Mouse (Mus musculus) urinary bladder, adult 18-20 months (tissue): ENCODE measurements around the gene Taf11.

Experiments used
- DNase-seq, 2 experiments: peaks; one replicate each; pipeline ENCODE4 v3.0.0; 2022; ENCODE audit warnings: low spot score in 2 of 2, mixed read lengths in 2 of 2

Taf11 gene

DNA sequence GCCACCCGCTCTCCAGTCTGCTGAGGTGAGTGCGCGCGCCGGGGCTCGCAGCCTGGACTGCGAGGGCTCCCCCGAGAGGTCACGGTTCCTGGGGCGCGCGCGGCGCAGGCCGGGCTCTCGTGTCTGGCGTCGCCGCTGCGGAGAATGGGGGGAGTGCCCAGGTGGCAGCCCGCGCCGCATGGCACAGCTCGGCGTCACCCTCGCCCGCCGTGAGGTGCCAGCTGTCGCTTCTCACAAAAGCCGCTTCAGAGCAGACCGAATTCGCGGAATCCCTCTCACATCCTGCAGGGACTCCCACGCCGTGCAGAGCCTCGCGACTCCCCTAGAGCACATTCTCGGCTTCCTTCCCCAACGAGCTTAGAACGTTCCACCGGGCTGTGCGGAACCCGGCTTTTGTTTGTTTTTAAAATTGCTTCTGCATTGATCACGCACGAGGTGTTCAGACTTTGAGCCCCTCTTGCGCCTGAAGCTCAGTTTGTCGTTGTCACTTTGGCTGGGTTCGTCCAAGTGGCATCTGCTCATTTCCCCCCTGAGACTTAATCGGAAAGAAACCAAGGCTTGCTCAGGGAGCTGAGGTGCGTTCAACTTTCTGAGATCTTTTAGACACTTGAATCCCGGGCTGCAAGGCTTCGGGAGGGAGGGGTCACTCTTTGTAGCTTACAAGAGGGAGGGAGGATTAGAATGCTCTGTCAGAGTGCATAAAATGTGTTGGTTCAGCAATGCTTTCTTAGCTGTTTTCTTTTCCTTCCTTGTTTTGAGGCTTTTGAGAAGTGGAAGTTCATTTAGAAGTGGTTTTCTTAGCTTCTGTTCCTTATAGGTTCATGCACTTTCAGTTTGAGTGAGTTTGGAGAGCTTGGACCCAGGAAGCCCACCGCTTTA lies at the start of gene Taf11:
TSS of gene Taf11 (minus strand) at position 223 of the 879 bp plus-strand sequence.
- DNase-seq, result peak in 1 of 2 experiments; percentile 35

- DNase-seq, result no peak
Measured at GRCm38 (mm10) chr17:27957649-27958048, 48.0 kb upstream of the Taf11 start.

DNA sequence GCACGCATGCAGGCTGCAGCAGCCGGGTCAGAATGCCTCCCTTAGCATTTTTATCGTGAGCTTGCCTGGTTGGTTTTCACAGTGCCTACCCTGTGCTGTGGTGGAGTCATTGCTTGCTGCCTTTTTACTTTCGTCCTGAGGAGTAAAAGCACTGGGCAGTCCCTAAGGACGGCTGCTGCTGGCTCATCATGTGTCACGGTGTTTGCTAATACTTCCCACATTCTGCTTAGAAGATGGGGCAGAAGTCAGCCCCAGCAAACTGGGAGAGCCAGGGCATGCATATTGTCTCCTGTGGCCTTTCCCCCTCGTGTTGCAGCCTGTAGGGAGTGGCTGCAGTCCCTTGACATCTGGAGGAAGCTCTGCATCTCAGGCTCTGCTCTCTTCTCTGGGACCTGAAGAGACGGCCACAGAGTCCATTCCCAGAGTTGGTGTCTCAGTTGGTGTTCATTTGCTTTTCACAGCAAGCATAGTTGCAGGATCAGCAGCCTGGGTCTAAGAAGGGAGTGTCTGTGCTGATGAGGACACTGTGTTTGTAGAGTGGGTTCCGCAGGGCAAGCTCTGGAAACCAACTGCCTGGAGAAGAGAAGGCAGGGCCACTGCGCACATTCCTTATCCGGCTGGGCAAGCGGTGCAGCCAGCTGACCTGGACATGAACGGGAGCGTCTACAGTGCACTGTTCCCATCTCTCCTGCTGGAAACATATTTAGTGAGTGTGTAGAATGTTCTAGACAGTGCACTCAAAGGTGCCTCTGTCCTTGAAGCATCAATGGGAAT lies 45.2 kb upstream of the Taf11 start:
- no peak for DNase-seq

- no peak for DNase-seq
Measured at GRCm38 (mm10) chr17:27953136-27953535, 43.5 kb upstream of the Taf11 start.

GRCm38 (mm10) chr17:27947155-27947554 lies 37.5 kb upstream of the Taf11 start:
- DNase-seq, result no peak

GRCm38 (mm10) chr17:27946371-27946770 lies 36.7 kb upstream of the Taf11 start:
- no peak for DNase-seq

DNA sequence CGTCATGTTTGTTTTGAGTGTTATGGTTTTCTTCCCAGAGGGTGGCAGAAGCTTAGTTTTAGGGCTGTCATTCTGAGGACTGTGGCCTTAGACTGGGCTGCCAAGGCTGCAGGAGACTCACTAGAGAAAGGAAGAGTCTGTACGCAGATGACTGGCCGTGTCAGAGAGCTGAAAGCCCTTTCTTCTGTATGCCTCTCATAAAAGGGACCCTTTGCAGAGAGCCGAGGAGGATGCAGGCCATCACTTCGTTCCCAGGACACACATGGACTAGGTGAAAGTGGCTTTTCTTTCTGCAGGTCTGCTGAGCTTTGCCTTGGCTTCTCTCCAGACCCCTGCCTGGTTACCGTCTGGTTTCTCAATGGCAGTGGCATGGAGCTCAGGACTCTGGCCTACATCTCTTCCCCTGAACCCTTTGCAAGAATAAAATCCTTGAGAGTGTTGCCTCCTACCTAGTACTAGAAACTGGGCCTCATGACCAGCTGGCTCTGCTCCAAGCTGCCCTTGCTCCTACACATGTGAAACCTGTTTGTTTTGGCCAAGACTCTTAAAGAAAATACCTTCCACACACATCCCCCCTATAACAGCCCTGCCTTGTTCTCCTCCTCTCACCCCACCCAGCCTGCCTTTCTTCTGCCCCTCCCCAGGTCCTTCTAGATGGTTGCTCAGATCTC lies 36.0 kb upstream of the Taf11 start:
- peak; percentile 55 to 70 for DNase-seq

DNA sequence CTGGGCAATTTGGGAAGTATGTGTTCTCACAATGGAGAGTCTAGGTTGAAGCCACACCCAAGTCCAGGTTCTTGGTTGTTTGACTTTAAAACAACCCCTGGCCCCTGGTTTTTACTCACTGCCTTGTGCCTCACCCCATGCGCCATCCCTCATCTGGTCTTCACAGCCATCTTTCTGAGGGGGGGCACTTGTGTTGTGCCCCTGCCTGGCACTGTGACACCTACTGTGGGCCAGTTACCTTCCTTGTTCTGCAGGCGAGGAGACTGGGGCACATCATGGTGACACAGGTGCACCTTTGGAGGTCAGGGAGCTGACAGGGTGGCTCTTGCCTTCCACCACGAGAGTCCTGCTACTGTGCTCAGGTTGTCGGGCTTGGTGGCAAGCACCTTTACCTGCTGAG lies 32.5 kb upstream of the Taf11 start:
- no peak for DNase-seq

DNA sequence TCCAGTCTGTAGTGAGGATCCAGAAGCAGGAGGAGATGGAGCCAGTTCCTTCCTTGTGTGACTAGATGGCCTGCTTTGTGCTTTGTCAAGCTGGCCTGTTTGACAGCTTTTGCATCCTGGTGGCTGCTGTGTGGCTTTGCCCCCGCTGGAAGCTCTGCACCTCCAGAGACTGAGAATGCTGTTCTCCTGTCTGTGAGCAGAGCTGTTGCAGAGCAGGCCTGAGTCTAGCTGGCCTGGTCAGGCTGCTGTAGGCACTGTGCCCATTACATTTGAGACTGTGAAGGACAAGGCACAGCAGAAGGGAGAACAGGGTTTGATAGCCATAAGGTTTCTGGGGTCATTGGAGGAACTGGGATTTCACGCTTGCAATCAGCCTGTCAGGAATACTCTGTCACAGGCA lies 32.1 kb upstream of the Taf11 start:
- DNase-seq, result no peak

GRCm38 (mm10) chr17:27941178-27941577 lies 31.5 kb upstream of the Taf11 start:
- no peak for DNase-seq

GRCm38 (mm10) chr17:27940352-27940751 lies 30.7 kb upstream of the Taf11 start:
- peak in 1 of 2 experiments; percentile 42 for DNase-seq

- DNase-seq, result no peak
Measured at GRCm38 (mm10) chr17:27939028-27939427, 29.4 kb upstream of the Taf11 start.

- DNase-seq, result no peak
Measured at GRCm38 (mm10) chr17:27938121-27938754, 28.6 kb upstream of the Taf11 start.

- DNase-seq, result no peak
Measured at GRCm38 (mm10) chr17:27937054-27937615, 27.5 kb upstream of the Taf11 start.

- DNase-seq, result no peak
Measured at GRCm38 (mm10) chr17:27935091-27935490, 25.4 kb upstream of the Taf11 start.

- no peak for DNase-seq
Measured at GRCm38 (mm10) chr17:27934136-27934910, 24.7 kb upstream of the Taf11 start.

GRCm38 (mm10) chr17:27931826-27932225 lies 22.2 kb upstream of the Taf11 start:
- no peak for DNase-seq

DNA sequence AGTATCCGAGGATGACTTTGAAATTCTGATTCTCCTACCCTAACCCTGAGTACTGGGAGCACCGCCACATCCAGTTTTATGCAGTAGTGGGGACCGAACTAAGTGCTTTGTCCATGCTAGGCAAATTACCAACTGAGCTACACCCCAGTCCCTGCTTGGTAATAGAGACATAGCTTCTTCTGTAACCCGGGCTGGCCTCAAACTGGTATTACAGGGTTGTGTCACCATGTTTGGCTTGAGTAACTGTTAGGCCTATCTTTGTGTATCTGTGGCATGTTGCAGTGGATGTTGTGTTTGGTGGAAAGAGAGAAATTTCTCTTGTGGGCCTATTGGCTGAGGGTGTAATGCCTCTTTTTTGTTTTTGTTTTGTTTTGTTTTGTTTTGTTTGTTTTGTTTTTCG lies 20.6 kb upstream of the Taf11 start:
- DNase-seq, result no peak

DNA sequence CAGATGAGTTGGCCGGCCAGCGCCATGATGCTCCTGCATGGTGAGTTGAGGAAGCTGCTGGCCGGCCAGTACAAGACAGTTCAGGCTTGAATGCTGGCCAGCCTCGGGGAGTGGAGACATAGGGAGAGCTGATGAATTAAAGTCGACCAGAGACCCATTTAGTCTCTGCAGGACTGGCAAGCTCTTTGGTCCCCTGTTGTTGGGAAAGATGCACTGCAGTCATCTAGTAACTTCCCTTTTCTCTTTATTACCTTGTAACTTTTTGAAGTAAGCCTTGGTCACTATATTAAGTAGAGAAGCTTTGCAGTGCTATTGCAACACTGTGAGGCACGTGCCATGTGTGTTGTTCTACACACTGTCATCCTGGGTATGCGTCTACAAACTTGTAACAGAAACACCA lies 15.9 kb upstream of the Taf11 start:
- DNase-seq, result no peak

DNA sequence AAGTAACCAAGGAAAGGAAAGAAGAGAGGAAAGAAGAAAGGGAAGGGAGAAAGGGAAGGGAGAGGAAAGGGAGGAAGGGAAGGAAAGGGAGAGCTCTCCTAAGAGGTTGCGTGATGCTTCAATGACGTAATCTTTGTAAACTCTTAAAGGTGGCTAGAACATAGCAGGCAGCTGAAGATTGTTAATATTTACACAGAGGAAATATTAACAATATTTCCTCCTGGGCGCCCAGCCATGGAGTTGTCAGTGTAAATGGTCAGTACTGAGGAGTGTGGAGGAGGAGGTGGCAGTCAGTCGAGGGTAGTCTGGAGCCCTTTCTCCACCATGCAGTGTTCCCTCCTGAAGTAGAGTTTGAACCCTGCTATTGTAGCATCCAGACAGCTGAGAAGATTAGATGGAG lies 15.4 kb upstream of the Taf11 start:
- no peak for DNase-seq
